Mouse (Mus musculus) C2C12 (cell line): ENCODE measurements around the gene Bcr.

ENCODE experiments used
- CTCF ChIP-seq: IDR thresholded peaks from one replicate; pipeline ENCODE4 v1.5.1; 2011; ENCODE audit not compliant: control insufficient read depth, insufficient read depth, insufficient read length
- FOSL1 ChIP-seq: IDR thresholded peaks from one replicate; pipeline ENCODE4 v1.8.0; 2011; ENCODE audit warnings: mild to moderate bottlenecking, low read length; ENCODE audit not compliant: poor library complexity, insufficient read depth, severe bottlenecking
- MAX ChIP-seq: IDR thresholded peaks from one replicate; pipeline ENCODE4 v1.6.1; 2011; ENCODE audit warnings: mild to moderate bottlenecking, control low read depth
- MYOG ChIP-seq: IDR thresholded peaks from one replicate; pipeline ENCODE4 v1.6.1; 2011; ENCODE audit not compliant: control insufficient read depth, insufficient read length; ENCODE audit errors: extremely low read depth
- USF1 ChIP-seq: IDR thresholded peaks from one replicate; pipeline ENCODE4 v1.6.1; 2011; ENCODE audit warnings: low read depth, mild to moderate bottlenecking, control low read depth, moderate library complexity

DNA sequence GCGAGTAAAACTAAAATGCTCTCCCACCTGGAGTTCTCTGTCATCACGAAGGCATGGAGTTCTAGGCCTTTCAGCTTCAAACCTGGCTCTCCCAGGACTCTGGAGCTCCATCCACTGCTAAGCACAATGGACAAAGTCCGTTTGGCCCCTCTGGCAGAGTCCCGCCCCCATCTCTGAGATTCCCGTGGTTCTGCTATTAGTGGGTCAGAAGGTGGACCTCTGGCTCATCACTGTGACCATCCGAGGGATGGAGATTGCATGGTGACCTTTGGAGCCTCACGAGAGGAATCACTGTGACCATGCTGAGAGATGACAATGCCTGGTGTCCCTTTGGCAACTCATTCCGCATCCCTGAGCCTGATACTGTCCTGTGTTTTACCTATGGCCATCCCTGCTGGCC is 7.5 kb upstream of the Bcr start:
- no peak for TF ChIP-seq CTCF
- TF ChIP-seq USF1, result no peak
- no peak for TF ChIP-seq MAX
- no peak for TF ChIP-seq FOSL1
- TF ChIP-seq MYOG, result no peak
